Mouse (Mus musculus) heart, adult 2 months (tissue): ENCODE measurements around the gene Dab1.

ENCODE experiments used
- CTCF ChIP-seq: fragments of 200-600 bp; IDR thresholded peaks from 2 replicates; pipeline ENCODE4 v1.8.1; 2022; ENCODE audit warnings: antibody characterized with exemption, mild to moderate bottlenecking, moderate library complexity
- EP300 ChIP-seq: fragments of 200-500 bp; IDR thresholded peaks from 2 replicates; pipeline ENCODE4 v1.6.1; 2011; ENCODE audit warnings: low read depth, low read length, control low read depth; ENCODE audit not compliant: insufficient read depth
- POLR2A ChIP-seq: fragments of 200-500 bp; IDR thresholded peaks from 2 replicates; pipeline ENCODE4 v1.6.1; 2011; ENCODE audit warnings: mild to moderate bottlenecking, low read depth, low read length, control low read depth; ENCODE audit not compliant: insufficient read depth

GRCm38 (mm10) chr4:104288401-104288800, 669.2 kb downstream of the Dab1 start:
- TF ChIP-seq CTCF (no peak), POLR2A (no peak), EP300 (no peak)
